Mouse (Mus musculus) testis, adult 2 months (tissue): ENCODE measurements around the gene Bricd5.

Source experiments
- CTCF ChIP-seq: fragments of 200-500 bp; IDR thresholded peaks from 2 replicates; pipeline ENCODE4 v1.5.1; 2012; ENCODE audit warnings: low read depth, mild to moderate bottlenecking, inconsistent platforms, low read length, moderate library complexity; ENCODE audit not compliant: control insufficient read depth, insufficient read depth, insufficient replicate concordance
- POLR2A ChIP-seq: fragments of 200-500 bp; IDR thresholded peaks from 2 replicates; pipeline ENCODE4 v1.6.1; 2012; ENCODE audit warnings: low read depth, mild to moderate bottlenecking, inconsistent platforms, low read length, moderate library complexity; ENCODE audit not compliant: control insufficient read depth

DNA sequence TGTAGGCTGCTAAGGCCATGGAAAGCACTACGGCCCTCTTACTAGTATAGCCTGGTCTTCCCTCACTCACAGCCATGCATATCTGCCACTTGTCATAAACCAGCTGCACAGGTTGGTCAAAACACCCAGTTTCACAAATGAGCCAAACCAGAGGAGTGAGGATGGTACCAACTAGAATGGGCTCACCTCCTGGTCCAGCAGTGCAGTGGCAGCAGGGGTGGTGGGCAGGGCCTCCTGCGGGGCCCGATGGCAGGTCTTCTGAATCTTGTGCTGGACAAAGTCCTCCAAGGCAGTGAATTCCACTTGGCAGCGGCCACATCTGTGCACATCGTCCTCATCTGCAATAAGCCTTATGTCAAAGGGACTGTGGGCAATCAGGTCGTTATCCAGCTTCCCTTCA is 22.5 kb upstream of the Bricd5 start:
- TF ChIP-seq POLR2A (no peak), CTCF (no peak)
